Mouse (Mus musculus) layer of hippocampus, adult 2 months (tissue): ENCODE measurements at regions not wholly inside any gene's neighbourhood (a gene's known extent, or its start where the extent isn't known, plus 50 kb on each side); places are given as distances from the start of the nearest gene placed in this dataset.

Source experiments
- DNase-seq, 2 experiments: peaks; one replicate each; pipeline ENCODE4 v3.0.0; 2022; ENCODE audit warnings: low spot score in 2 of 2
- H3K27ac ChIP-seq: fragments of 200-600 bp; 2 replicates; pipeline ENCODE4 v1.8.1; 2022
- H3K4me3 ChIP-seq: fragments of 200-600 bp; 2 replicates; pipeline ENCODE4 v1.8.1; 2022; ENCODE audit warnings: mild to moderate bottlenecking
- CTCF ChIP-seq: fragments of 200-600 bp; conservative IDR thresholded peaks from 2 replicates; pipeline ENCODE4 v1.8.1; 2022; ENCODE audit warnings: antibody characterized with exemption, mild to moderate bottlenecking, moderate library complexity

DNA sequence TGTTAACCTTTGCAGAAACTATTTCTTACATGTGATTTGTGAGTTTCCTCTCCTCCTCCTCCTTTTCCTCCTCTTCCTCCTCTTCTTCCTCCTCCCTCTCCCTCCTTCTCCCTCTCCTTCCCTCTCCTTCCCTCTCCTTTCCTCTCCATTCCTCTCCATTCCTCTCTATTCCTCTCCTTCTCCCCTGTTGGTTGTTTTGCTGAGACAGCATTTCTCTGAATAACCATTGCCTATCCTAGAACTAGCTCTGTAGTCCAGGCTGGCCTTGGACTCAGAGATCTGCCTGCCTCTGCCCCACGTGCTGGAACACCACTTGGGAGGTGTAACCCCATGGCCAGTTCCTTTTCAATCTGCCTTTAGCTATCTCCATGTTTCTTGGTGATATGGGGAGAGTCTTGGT is 133.7 kb upstream of the Gdnf start:
- TF ChIP-seq CTCF, result no peak
- no peak overlapping the region for H3K4me3 ChIP-seq
- no peak overlapping the region for H3K27ac ChIP-seq
- no peak for DNase-seq

DNA sequence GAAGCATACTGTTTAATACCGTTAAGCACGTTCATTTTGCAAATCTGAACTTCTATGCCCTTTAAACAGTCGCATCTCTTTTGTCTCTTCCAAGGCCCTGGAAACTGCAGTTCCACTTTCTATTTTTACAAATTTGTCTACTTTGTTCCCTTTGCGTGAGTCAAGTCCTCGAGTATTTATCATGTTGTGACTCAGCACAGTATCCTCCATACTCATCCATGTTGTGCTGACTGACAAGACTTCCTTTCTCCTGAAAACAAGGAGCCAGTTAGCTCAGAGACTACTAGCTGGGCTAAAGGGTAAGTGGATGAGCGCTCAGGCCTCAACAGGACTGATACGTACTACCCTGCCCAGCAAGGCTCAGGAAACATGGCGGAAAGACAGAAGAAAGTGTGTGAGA is 131.9 kb upstream of the Gdnf start:
- no peak for TF ChIP-seq CTCF
- DNase-seq, result no peak
- no peak overlapping the region for H3K27ac ChIP-seq
- H3K4me3 ChIP-seq, result no peak overlapping the region

DNA sequence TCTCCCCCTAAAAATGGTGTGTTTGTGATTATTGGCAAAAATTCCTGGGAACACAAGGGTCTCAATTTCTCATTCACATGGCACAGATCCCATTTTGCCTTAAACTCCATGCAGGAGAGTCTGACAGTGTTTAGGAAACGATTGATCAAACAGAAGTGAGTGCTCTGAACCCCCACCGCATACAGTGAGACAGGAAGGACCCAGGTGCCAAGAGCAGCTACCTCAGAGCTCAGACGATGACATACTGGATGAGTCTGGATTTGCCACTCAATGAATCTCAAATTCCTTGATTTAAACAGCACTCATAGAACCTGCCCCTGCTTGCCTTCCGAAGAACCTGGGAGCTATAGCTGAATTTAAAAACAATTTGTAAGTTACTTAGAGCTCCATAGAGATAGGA is 129.6 kb upstream of the Gdnf start:
- H3K27ac ChIP-seq, result no peak overlapping the region
- no peak overlapping the region for H3K4me3 ChIP-seq
- no peak for TF ChIP-seq CTCF
- DNase-seq, result no peak

DNA sequence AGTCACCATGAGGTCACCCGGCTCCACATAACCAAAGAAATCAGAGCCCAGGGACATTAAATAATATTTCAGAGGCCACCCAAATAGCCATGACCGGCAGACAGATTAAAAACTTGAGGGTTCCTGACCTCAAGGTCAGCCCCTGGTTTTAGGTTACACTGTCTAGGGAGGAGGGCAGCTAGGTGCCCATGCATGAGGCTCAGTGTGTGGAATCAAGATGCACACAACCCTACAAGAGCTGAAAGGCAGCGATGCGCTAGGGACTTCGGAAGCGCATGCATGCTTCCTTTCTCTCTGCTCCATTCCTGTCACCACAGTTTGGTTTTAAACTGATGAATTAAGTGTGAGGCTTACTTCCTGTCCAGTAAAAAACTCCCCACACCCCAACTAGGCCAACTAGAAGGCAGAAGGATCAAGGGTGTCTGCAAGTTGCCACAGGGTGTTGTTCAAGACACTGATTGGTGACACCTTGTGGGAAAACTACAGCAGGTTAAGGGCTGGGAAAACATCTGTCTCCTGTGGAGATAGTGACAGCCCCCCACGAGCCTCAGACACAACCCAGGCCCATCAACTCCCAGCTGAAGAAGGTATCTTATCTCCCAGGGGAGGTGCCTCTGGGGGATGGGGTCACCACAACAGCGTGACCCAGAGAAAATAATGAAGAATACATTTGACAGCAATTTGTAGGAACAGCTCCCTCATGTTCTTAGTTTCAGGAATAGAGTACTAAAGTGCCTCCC is 127.2 kb upstream of the Gdnf start:
- Histone ChIP-seq H3K27ac (no peak overlapping the region), H3K4me3 (no peak overlapping the region)
- no peak for DNase-seq
- TF ChIP-seq CTCF, result no peak

DNA sequence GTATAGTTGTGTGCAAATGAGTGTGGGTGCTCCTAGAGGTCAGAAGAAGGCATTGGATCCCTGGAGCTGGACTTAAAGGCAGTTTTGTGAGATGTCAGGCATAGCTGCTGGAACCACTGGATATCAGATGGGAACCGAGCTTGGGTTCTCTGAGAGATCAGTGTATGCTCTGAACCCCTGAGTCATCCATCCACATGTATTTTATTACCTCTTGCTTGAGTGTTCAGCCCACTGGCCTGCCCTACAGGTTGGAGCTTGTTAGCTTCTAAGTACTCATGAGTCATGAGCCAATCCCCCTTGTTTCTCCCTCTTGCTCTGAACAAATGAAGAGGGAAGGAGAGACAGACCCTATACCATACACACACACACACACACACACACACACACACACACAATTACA is 119.4 kb upstream of the Gdnf start:
- Histone ChIP-seq H3K4me3 (no peak overlapping the region), H3K27ac (no peak overlapping the region)
- TF ChIP-seq CTCF, result no peak
- DNase-seq, result no peak

DNA sequence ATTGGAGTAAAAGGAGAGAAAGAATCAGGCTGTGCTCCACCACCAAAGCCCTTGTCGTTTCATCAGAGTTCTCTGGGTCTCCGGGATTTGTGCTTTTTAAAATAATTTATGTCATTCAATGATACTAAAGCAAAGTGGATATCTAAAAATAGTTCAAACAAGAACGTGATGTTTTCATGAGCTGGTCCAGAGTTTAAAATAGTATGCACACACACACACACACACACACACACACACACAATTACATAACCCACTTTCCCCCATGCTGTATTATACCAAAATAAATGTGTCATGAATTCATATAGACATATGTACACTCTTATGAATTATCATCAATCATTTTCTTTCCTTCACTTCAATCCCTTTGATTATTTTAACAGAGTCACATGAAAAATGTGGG is 118.5 kb upstream of the Gdnf start:
- TF ChIP-seq CTCF, result no peak
- H3K4me3 ChIP-seq, result no peak overlapping the region
- no peak overlapping the region for H3K27ac ChIP-seq
- DNase-seq, result no peak

DNA sequence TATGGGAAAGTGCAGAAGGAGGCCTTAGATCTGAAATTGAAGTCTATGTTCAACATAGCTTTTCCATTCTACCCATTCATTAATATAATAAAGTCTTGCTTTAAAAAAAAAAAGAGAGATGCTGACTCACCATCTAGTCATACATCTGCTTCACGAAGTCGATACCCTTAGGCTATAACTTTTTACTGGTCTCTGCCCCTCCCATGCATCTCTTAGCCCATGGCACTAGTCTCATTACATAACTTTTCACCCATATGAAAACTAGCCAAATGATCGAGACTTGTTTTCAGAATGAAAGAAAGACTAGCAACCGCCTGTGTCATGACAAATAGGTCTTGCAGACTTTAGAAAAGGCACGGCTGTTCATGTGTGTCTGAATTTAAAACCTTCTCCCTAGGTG is 116.6 kb upstream of the Gdnf start:
- H3K27ac ChIP-seq, result no peak overlapping the region
- no peak for TF ChIP-seq CTCF
- no peak overlapping the region for H3K4me3 ChIP-seq
- DNase-seq, result no peak

DNA sequence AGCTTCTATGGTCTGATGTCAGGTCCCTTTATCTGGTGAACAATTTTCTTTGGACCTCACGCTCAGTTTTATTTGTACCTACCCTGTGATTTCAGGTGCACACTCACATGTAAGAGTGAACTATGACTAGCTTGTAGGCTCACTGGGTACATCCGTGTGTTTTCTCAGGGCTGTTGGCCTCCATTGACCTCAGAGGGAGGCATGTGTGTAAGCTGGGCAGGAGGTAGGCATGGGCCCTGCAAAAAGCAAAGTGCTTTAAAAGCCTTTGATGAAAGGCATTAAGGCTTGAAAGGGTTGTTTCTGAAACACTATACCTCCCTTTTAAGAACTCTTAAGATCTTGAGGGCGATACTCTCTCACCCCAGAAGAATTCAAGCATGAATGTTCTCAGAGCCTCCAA is 112.9 kb upstream of the Gdnf start:
- H3K4me3 ChIP-seq, result no peak overlapping the region
- TF ChIP-seq CTCF, result no peak
- no peak overlapping the region for H3K27ac ChIP-seq
- no peak for DNase-seq

DNA sequence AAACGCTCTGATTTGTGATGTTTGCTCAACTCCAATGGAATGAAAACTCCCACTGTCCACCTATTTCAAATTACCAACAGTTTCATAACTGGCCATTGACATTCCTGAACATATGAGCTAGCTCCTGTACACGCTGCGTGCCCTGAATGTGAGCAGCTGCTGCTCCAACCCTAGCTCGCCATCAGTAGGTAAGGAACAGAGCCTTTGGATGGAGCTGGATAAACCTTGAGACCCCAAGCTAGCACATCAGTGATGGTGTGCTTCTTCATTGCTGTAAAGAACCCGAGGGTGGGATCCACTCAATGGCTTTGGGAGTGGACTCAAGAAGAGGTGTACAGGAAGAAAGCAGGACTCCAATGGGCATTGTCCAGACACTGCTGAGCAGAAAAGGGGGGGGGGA is 101.8 kb upstream of the Gdnf start:
- Histone ChIP-seq H3K27ac (no peak overlapping the region), H3K4me3 (no peak overlapping the region)
- DNase-seq, result no peak
- no peak for TF ChIP-seq CTCF

DNA sequence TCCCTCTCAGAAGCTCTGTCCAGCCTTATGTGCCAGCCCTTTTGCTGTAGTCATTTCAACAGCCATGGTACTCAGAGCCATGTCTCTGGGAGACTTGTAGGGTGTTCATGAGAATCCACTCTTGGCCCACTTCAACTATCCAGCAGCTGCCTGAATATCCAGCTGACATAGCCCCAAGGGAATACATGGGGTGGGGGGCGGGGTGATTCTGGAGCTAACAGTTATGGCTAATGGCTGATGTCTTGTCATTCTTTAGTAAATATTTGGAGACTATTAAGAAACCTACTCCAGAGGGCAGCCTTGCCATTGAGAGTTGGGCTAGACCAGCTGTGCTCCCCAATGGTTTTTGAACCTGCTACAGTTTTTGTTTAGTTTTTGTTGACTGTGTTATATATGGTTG is 96.0 kb upstream of the Gdnf start:
- no peak for DNase-seq
- Histone ChIP-seq H3K27ac (no peak overlapping the region), H3K4me3 (no peak overlapping the region)
- TF ChIP-seq CTCF, result no peak

DNA sequence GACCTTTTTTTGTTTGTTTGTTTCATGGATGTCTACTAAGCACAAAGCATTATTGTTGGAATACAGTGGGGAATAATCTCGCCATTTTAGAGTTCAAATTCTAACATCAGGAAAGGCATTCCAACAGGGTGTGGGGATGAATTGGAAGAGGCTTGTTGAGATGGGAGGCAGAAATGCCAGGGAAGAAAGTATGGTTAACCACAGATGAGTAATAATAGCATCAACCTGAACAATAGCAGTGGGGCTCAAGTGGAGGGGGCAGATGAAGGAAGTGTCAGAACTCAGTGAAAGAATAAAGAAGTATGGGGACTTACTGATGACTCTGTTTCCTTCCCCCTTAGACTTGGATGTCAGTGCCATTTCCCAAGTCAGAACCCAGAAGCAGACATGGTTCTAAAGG is 94.5 kb upstream of the Gdnf start:
- TF ChIP-seq CTCF, result no peak
- DNase-seq, result no peak
- H3K4me3 ChIP-seq, result no peak overlapping the region
- no peak overlapping the region for H3K27ac ChIP-seq

DNA sequence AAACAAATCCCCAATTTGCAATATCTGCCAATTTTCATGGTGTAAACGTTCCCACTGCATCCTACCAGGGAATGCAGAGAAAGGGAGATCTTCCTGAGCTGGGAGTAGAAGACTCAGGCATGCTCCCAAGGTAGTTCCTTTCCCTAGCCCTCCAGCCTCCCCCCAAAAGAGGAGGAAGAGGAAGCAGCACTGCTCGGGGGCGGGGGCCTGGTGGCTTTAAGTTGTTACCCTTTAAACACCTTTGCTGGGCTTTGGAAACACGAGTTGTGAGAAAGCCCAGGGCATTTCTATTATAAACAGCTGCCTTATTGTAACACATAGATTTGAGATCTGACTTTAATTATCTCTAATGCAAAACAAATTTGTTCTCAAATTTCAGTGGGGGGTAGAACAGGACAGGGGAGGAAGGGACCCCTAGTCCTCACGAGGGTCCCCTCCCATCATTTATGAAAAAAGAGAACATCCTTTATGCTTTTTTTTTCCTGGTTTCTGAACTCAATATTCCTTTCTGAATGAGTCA is 87.4 kb upstream of the Gdnf start:
- H3K27ac ChIP-seq, result no peak overlapping the region
- DNase-seq, result no peak
- TF ChIP-seq CTCF, result no peak
- H3K4me3 ChIP-seq, result no peak overlapping the region

DNA sequence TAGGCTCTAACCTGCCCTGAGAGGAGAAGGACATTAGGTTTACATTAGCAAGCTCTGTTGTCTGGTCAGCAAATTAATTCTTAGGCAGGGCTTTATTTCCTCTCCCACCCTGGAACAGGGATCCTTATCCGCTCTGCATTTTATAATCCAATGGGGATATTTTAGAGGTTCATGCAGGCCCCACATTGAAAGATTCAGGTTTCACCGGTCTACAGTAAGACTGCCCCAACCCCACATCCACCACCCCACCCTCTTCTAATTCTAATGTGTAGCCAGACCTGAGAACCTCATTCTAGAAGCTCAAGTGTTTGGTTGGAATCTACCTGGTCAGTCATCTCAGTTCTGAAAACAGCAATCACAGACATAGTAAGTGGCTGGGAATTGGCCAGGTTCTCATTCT is 86.9 kb upstream of the Gdnf start:
- no peak overlapping the region for H3K4me3 ChIP-seq
- DNase-seq, result no peak
- no peak for TF ChIP-seq CTCF
- no peak overlapping the region for H3K27ac ChIP-seq

DNA sequence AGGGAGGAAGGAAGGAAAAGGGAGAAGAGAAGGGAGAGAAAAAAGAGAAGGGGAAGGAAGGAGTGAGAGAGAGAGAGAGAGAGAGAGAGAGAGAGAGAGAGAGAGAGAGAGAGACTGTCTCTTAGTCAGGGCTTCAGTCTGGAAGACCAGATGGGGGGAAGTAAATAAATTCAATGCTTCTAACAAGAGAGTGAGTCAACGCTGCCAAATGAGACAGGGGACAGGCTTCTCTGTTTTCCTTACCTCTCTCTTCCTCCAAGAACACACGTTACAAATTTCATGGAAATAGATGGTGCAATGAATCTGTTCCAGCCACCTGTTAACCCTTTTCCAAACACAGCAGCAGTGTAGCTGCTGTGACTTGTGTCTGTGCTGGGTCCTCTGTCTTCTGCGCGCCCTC is 85.1 kb upstream of the Gdnf start:
- TF ChIP-seq CTCF, result no peak
- Histone ChIP-seq H3K27ac (no peak overlapping the region), H3K4me3 (no peak overlapping the region)
- DNase-seq, result peak in 1 of 2 experiments; percentile 13
